In genomic region chr6:48430748-48431147, GRCm38 (mm10) we compare ENCODE assay signal across 31 mouse cellular contexts. TPM values are rescaled to one million over a fixed set of nuclear protein-coding genes. Genes with fewer than 3 reads are reported as not detected.
"Had no signal": no experiment of that assay in that cellular context is flagged by ENCODE, and none has a peak within 500 bp of the region (broad histone marks: within the 10 kb centered on the region; RNA-seq: fewer than 3 reads in every experiment).

No protein-coding gene starts in this region.

- H3K27ac ChIP-seq: limb, embryonic 10.5 days; limb, embryonic 12.5 days; limb, embryonic 13.5 days; limb, embryonic 15.5 days; liver, embryonic 12.5 days; liver, embryonic 13.5 days; liver, embryonic 14.5 days; liver, embryonic 15.5 days; lung, embryonic 15.5 days; macrophage; midbrain, embryonic 10.5 days; midbrain, embryonic 12.5 days; midbrain, embryonic 13.5 days; midbrain, embryonic 15.5 days; neural tube, embryonic 12.5 days had no signal

- H3K27me3 ChIP-seq: limb, embryonic 12.5 days; limb, embryonic 13.5 days; limb, embryonic 15.5 days; liver, embryonic 12.5 days; liver, embryonic 13.5 days; liver, embryonic 15.5 days; lung, embryonic 15.5 days; midbrain, embryonic 12.5 days; midbrain, embryonic 13.5 days; midbrain, embryonic 15.5 days; neural tube, embryonic 12.5 days had no signal

- ATAC-seq: liver, embryonic 12.5 days; liver, postnatal 0 days; lung, postnatal 0 days; midbrain, embryonic 13.5 days; midbrain, embryonic 15.5 days; midbrain, embryonic 16.5 days had no signal

- H3K4me1 ChIP-seq: megakaryocyte, embryonic 14.5 days; midbrain, embryonic 15.5 days; neural tube, embryonic 12.5 days had no signal

- H3K4me3 ChIP-seq: limb, embryonic 10.5 days; limb, embryonic 12.5 days; limb, embryonic 13.5 days; limb, embryonic 15.5 days; liver, embryonic 12.5 days; liver, embryonic 13.5 days; liver, embryonic 15.5 days; lung, embryonic 15.5 days; megakaryocyte, embryonic 14.5 days; midbrain, embryonic 10.5 days; midbrain, embryonic 12.5 days; midbrain, embryonic 13.5 days; midbrain, embryonic 15.5 days; myocyte; neural tube, embryonic 12.5 days had no signal

- DNase-seq: left cerebral cortex, postnatal 4 days; liver; liver, embryonic 13.5 days; liver, postnatal 0 days; lung, adult 18-20 months; lung, adult 2 months; lung, embryonic 14.5 days; lung, postnatal 10 days; lung, postnatal 14 days; lung, postnatal 36 days; midbrain, embryonic 14.5 days had no signal

RNA-seq across cellular contexts. Expression of gene Sspo, which starts 17.3 kb away (rescaled TPM):
- total RNA-seq: megakaryocyte progenitor cell, adult 5-6 weeks; megakaryocyte-erythroid progenitor cell, adult 5-6 weeks had no signal
- polyA plus RNA-seq: macrophage had no signal
